Mouse (Mus musculus): ENCODE results near the gene Kif19a.

GRCm38 (mm10) chr11:114826686-114827085 is 61.5 kb downstream of the Kif19a start:
- TF ChIP-seq CTCF (IDR thresholded peaks at IDR 0.05; ENCODE audit: low read depth, low read length) = no peak
- no peak for TF ChIP-seq POLR2A (IDR thresholded peaks at IDR 0.05; ENCODE audit: insufficient read depth, low read length)
